Mouse (Mus musculus): ENCODE results near the gene Angptl3.

The Angptl3 gene

GRCm38 (mm10) chr4:99030686-99031085, at the start of gene Angptl3:
TSS of gene Angptl3 (plus strand) at chr4:99030954.
- Histone ChIP-seq H3K36me3 (ENCODE audit: control insufficient read depth, insufficient read depth, low read length, poor library complexity, severe bottlenecking) (no peaks in the 10 kb centered on the region), H3K27me3 (ENCODE audit: control insufficient read depth, insufficient read depth, low read length, poor library complexity, severe bottlenecking) (no peaks in the 10 kb centered on the region)
- DNase-seq (ENCODE audit: low read depth, low spot score): no peak

- Histone ChIP-seq H3K36me3 (ENCODE audit: control insufficient read depth, insufficient read depth, low read length, poor library complexity, severe bottlenecking) (no peaks in the 10 kb centered on the region), H3K27me3 (ENCODE audit: control insufficient read depth, insufficient read depth, low read length, poor library complexity, severe bottlenecking) (no peaks in the 10 kb centered on the region)
- no peak for DNase-seq (ENCODE audit: low read depth, low spot score)
Measured at GRCm38 (mm10) chr4:98984701-98985100, 46.1 kb upstream of the Angptl3 start.

GRCm38 (mm10) chr4:98993491-98993890, 37.3 kb upstream of the Angptl3 start:
- no peak for DNase-seq (ENCODE audit: low read depth, low spot score)
- Histone ChIP-seq H3K36me3 (ENCODE audit: control insufficient read depth, insufficient read depth, low read length, poor library complexity, severe bottlenecking) (no peaks in the 10 kb centered on the region), H3K27me3 (ENCODE audit: control insufficient read depth, insufficient read depth, low read length, poor library complexity, severe bottlenecking) (no peaks in the 10 kb centered on the region)

GRCm38 (mm10) chr4:99005574-99005973, 25.2 kb upstream of the Angptl3 start:
- Histone ChIP-seq H3K27me3 (ENCODE audit: control insufficient read depth, insufficient read depth, low read length, poor library complexity, severe bottlenecking) (no peaks in the 10 kb centered on the region), H3K36me3 (ENCODE audit: control insufficient read depth, insufficient read depth, low read length, poor library complexity, severe bottlenecking) (no peaks in the 10 kb centered on the region)
- no peak for DNase-seq (ENCODE audit: low read depth, low spot score)

GRCm38 (mm10) chr4:99006319-99006718, 24.4 kb upstream of the Angptl3 start:
- DNase-seq (ENCODE audit: low read depth, low spot score): peak; percentile 4
- Histone ChIP-seq H3K27me3 (ENCODE audit: control insufficient read depth, insufficient read depth, low read length, poor library complexity, severe bottlenecking) (no peaks in the 10 kb centered on the region), H3K36me3 (ENCODE audit: control insufficient read depth, insufficient read depth, low read length, poor library complexity, severe bottlenecking) (no peaks in the 10 kb centered on the region)

- Histone ChIP-seq H3K27me3 (ENCODE audit: control insufficient read depth, insufficient read depth, low read length, poor library complexity, severe bottlenecking) (no peaks in the 10 kb centered on the region), H3K36me3 (ENCODE audit: control insufficient read depth, insufficient read depth, low read length, poor library complexity, severe bottlenecking) (no peaks in the 10 kb centered on the region)
- no peak for DNase-seq (ENCODE audit: low read depth, low spot score)
Measured at GRCm38 (mm10) chr4:99011039-99011438, 19.7 kb upstream of the Angptl3 start.

GRCm38 (mm10) chr4:99022221-99022620, 8.5 kb upstream of the Angptl3 start:
- DNase-seq (ENCODE audit: low read depth, low spot score): no peak
- no peaks in the 10 kb centered on the region for H3K27me3 ChIP-seq (ENCODE audit: control insufficient read depth, insufficient read depth, low read length, poor library complexity, severe bottlenecking)
- H3K36me3 ChIP-seq (ENCODE audit: control insufficient read depth, insufficient read depth, low read length, poor library complexity, severe bottlenecking): no peaks in the 10 kb centered on the region

- no peak for DNase-seq (ENCODE audit: low read depth, low spot score)
- Histone ChIP-seq H3K27me3 (ENCODE audit: control insufficient read depth, insufficient read depth, low read length, poor library complexity, severe bottlenecking) (no peaks in the 10 kb centered on the region), H3K36me3 (ENCODE audit: control insufficient read depth, insufficient read depth, low read length, poor library complexity, severe bottlenecking) (no peaks in the 10 kb centered on the region)
Measured at GRCm38 (mm10) chr4:99028377-99028776, 2.4 kb upstream of the Angptl3 start.

GRCm38 (mm10) chr4:99032921-99033320, 2.2 kb downstream of the Angptl3 start:
- DNase-seq (ENCODE audit: low read depth, low spot score): peak; percentile 12
- Histone ChIP-seq H3K27me3 (ENCODE audit: control insufficient read depth, insufficient read depth, low read length, poor library complexity, severe bottlenecking) (no peaks in the 10 kb centered on the region), H3K36me3 (ENCODE audit: control insufficient read depth, insufficient read depth, low read length, poor library complexity, severe bottlenecking) (no peaks in the 10 kb centered on the region)

- DNase-seq (ENCODE audit: low read depth, low spot score): no peak
- H3K36me3 ChIP-seq (ENCODE audit: control insufficient read depth, insufficient read depth, low read length, poor library complexity, severe bottlenecking): no peaks in the 10 kb centered on the region
- H3K27me3 ChIP-seq (ENCODE audit: control insufficient read depth, insufficient read depth, low read length, poor library complexity, severe bottlenecking): no peaks in the 10 kb centered on the region
Measured at GRCm38 (mm10) chr4:99044854-99045253, 14.1 kb downstream of the Angptl3 start.

GRCm38 (mm10) chr4:99046471-99046870, 15.7 kb downstream of the Angptl3 start:
- H3K36me3 ChIP-seq (ENCODE audit: control insufficient read depth, insufficient read depth, low read length, poor library complexity, severe bottlenecking): no peaks in the 10 kb centered on the region
- DNase-seq (ENCODE audit: low read depth, low spot score): no peak
- H3K27me3 ChIP-seq (ENCODE audit: control insufficient read depth, insufficient read depth, low read length, poor library complexity, severe bottlenecking): no peaks in the 10 kb centered on the region

- DNase-seq (ENCODE audit: low read depth, low spot score): no peak
- Histone ChIP-seq H3K36me3 (ENCODE audit: control insufficient read depth, insufficient read depth, low read length, poor library complexity, severe bottlenecking) (no peaks in the 10 kb centered on the region), H3K27me3 (ENCODE audit: control insufficient read depth, insufficient read depth, low read length, poor library complexity, severe bottlenecking) (no peaks in the 10 kb centered on the region)
Measured at GRCm38 (mm10) chr4:99048581-99048980, 17.8 kb downstream of the Angptl3 start.

- no peaks in the 10 kb centered on the region for H3K36me3 ChIP-seq (ENCODE audit: control insufficient read depth, insufficient read depth, low read length, poor library complexity, severe bottlenecking)
- DNase-seq (ENCODE audit: low read depth, low spot score): no peak
- no peaks in the 10 kb centered on the region for H3K27me3 ChIP-seq (ENCODE audit: control insufficient read depth, insufficient read depth, low read length, poor library complexity, severe bottlenecking)
Measured at GRCm38 (mm10) chr4:99064524-99064923, 33.8 kb downstream of the Angptl3 start.

GRCm38 (mm10) chr4:99068806-99069205, 38.1 kb downstream of the Angptl3 start:
- H3K36me3 ChIP-seq (ENCODE audit: control insufficient read depth, insufficient read depth, low read length, poor library complexity, severe bottlenecking): no peaks in the 10 kb centered on the region
- no peak for DNase-seq (ENCODE audit: low read depth, low spot score)

GRCm38 (mm10) chr4:99078005-99078404, 47.3 kb downstream of the Angptl3 start:
- DNase-seq (ENCODE audit: low read depth, low spot score): no peak
- Histone ChIP-seq H3K27me3 (ENCODE audit: control insufficient read depth, insufficient read depth, low read length, poor library complexity, severe bottlenecking) (no peaks in the 10 kb centered on the region), H3K36me3 (ENCODE audit: control insufficient read depth, insufficient read depth, low read length, poor library complexity, severe bottlenecking) (no peaks in the 10 kb centered on the region)

More at GRCm38 (mm10) chr4:99068806-99069205, 38.1 kb downstream of the Angptl3 start:
- H3K27me3 ChIP-seq (ENCODE audit: control insufficient read depth, insufficient read depth, low read length, poor library complexity, severe bottlenecking): no peaks in the 10 kb centered on the region

- DNase-seq (ENCODE audit: low read depth, low spot score): no peak
- Histone ChIP-seq H3K27me3 (ENCODE audit: control insufficient read depth, insufficient read depth, low read length, poor library complexity, severe bottlenecking) (no peaks in the 10 kb centered on the region), H3K36me3 (ENCODE audit: control insufficient read depth, insufficient read depth, low read length, poor library complexity, severe bottlenecking) (no peaks in the 10 kb centered on the region)
Measured at GRCm38 (mm10) chr4:99081169-99081568, 50.4 kb downstream of the Angptl3 start.

Measured in splenic B cell, adult 2 months (primary cell).